Mouse (Mus musculus): ENCODE results near the gene D230025D16Rik.
"Not testable (repeated sequence)": the region's sequence is repeated elsewhere in the genome, so short reads cannot be mapped to it uniquely, and the experiment has no call there.

The D230025D16Rik gene

GRCm38 (mm10) chr8:105224413-105225271 is at the start of gene D230025D16Rik:
Gene D230025D16Rik, plus strand, starts transcription at chr8:105225145.
- DNase-seq, result peak; percentile 95 to 97

- not testable (repeated sequence) for DNase-seq
Observed at GRCm38 (mm10) chr8:105175287-105175686, 49.7 kb upstream of the D230025D16Rik start.

GRCm38 (mm10) chr8:105178211-105178800 is 46.6 kb upstream of the D230025D16Rik start:
- no peak for DNase-seq

- no peak for DNase-seq
Observed at GRCm38 (mm10) chr8:105182201-105182600, 42.7 kb upstream of the D230025D16Rik start.

- no peak for DNase-seq
Observed at GRCm38 (mm10) chr8:105186467-105187005, 38.4 kb upstream of the D230025D16Rik start.

GRCm38 (mm10) chr8:105192182-105192581 is 32.8 kb upstream of the D230025D16Rik start:
- no peak for DNase-seq

- no peak for DNase-seq
Observed at GRCm38 (mm10) chr8:105205748-105206147, 19.2 kb upstream of the D230025D16Rik start.

GRCm38 (mm10) chr8:105206766-105207275 is 18.1 kb upstream of the D230025D16Rik start:
- DNase-seq, result no peak

- no peak for DNase-seq
Observed at GRCm38 (mm10) chr8:105207675-105208273, 17.2 kb upstream of the D230025D16Rik start.

- no peak for DNase-seq
Observed at GRCm38 (mm10) chr8:105209153-105210110, 15.5 kb upstream of the D230025D16Rik start.

- DNase-seq, result no peak
Observed at GRCm38 (mm10) chr8:105214104-105214503, 10.8 kb upstream of the D230025D16Rik start.

- DNase-seq, result peak in 1 of 2 experiments; percentile 14
Observed at GRCm38 (mm10) chr8:105217926-105218522, 6.9 kb upstream of the D230025D16Rik start.

GRCm38 (mm10) chr8:105223850-105224249 is 1.1 kb upstream of the D230025D16Rik start:
- DNase-seq, result no peak

- no peak for DNase-seq
Observed at GRCm38 (mm10) chr8:105225272-105225593, 288 bp downstream of the D230025D16Rik start.

- DNase-seq, result no peak
Observed at GRCm38 (mm10) chr8:105225917-105226316, 972 bp downstream of the D230025D16Rik start.

- DNase-seq, result no peak
Observed at GRCm38 (mm10) chr8:105231503-105232320, 6.8 kb downstream of the D230025D16Rik start.

- DNase-seq, result not testable (repeated sequence)
Observed at GRCm38 (mm10) chr8:105232321-105232693, 7.4 kb downstream of the D230025D16Rik start.

GRCm38 (mm10) chr8:105233126-105233935 is 8.4 kb downstream of the D230025D16Rik start:
- no peak for DNase-seq

- no peak for DNase-seq
Observed at GRCm38 (mm10) chr8:105235206-105235605, 10.3 kb downstream of the D230025D16Rik start.

Measured in cerebellum, postnatal 25 days (tissue).